Mouse (Mus musculus): ENCODE data around the gene Tdrkh.

DNA sequence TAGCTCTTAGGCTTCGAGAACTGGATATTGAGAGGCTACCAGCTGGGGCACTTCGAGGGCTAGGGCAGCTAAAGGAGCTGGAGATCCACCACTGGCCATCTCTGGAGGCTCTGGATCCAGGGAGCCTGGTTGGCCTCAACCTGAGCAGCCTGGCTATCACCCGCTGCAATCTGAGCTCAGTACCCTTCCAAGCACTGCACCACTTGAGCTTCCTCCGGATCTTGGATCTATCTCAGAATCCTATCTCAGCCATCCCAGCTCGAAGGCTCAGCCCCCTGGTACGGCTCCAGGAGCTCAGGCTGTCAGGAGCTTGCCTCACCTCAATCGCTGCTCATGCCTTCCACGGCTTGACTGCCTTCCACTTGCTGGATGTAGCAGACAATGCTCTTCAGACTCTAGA lies 10.6 kb upstream of the Tdrkh start:
- TF ChIP-seq CTCF (IDR thresholded peaks at IDR 0.05; ENCODE audit: insufficient read depth, low read depth, low read length) (no peak), POLR2A (IDR thresholded peaks at IDR 0.05; ENCODE audit: insufficient read depth, low read depth, low read length) (no peak)

Data from olfactory bulb, adult 2 months (tissue).